Mouse (Mus musculus) limb, embryonic 11.5 days (tissue): Measurements from ENCODE around the gene Tor1a. TPM values are rescaled to one million over a fixed set of nuclear protein-coding genes. Genes with fewer than 3 reads are reported as not detected.

Experiments
- ATAC-seq: fragments of 200-750 bp; cut with Nextera tagmentation; 2 replicates; pipeline ENCODE4 v1.8.0; 2017; ENCODE audit warnings: low read depth; ENCODE audit not compliant: insufficient number of reproducible peaks, low FRiP score, low TSS enrichment
- DNase-seq: peaks from one replicate; pipeline ENCODE4 v3.0.0-alpha.2; 2015; ENCODE audit warnings: low spot score
- H3K27ac ChIP-seq: fragments of 300-500 bp; sonication (generic); replicated peaks from 2 replicates; pipeline ENCODE4 v1.5.1; 2014; ENCODE audit warnings: low read depth, mild to moderate bottlenecking, low read length
- H3K27me3 ChIP-seq: fragments of 300-500 bp; sonication (generic); 2 replicates; pipeline ENCODE4 v1.6.1; 2014; ENCODE audit warnings: mild to moderate bottlenecking, low read length, mixed read lengths; ENCODE audit not compliant: control insufficient read depth, insufficient read depth
- H3K36me3 ChIP-seq: fragments of 300-500 bp; sonication (generic); 2 replicates; pipeline ENCODE4 v1.6.1; 2014; ENCODE audit warnings: mild to moderate bottlenecking, low read length, moderate library complexity, mixed read lengths; ENCODE audit not compliant: control insufficient read depth, insufficient read depth
- H3K4me1 ChIP-seq: fragments of 300-500 bp; sonication (generic); 2 replicates; pipeline ENCODE4 v1.6.1; 2014; ENCODE audit warnings: low read length, mixed read lengths; ENCODE audit not compliant: control insufficient read depth, insufficient read depth
- H3K4me2 ChIP-seq: fragments of 300-500 bp; sonication (generic); 2 replicates; pipeline ENCODE4 v1.6.1; 2014; ENCODE audit warnings: low read depth, mild to moderate bottlenecking, moderate library complexity; ENCODE audit not compliant: severe bottlenecking
- H3K4me3 ChIP-seq: fragments of 300-500 bp; sonication (generic); 2 replicates; pipeline ENCODE4 v1.5.1; 2014; ENCODE audit warnings: low read depth, low read length
- H3K9ac ChIP-seq: fragments of 300-500 bp; sonication (generic); 2 replicates; pipeline ENCODE4 v1.6.1; 2014; ENCODE audit warnings: mild to moderate bottlenecking, low read length
- H3K9me3 ChIP-seq: fragments of 300-500 bp; sonication (generic); 2 replicates; pipeline ENCODE4 v1.6.1; 2016; ENCODE audit warnings: low read length; ENCODE audit not compliant: control insufficient read depth
- WGBS: fragments of 180-500 bp; shearing (Covaris S2); extraction: QIAGEN DNeasy Blood & Tissue Kit; methylation state at CpG from one replicate; pipeline ENCODE4 v1.1.7; 2014; 5-methylcytosine and 5-hydroxymethylcytosine counted together
- polyA plus RNA-seq: library from polyadenylated mRNA; unstranded; fragments of >200 nt; fragmentation: Nextera tagmentation; extraction: Ambion mirVana; gene quantifications from 2 replicates; pipeline ENCODE4 v1.2.1, GENCODE M21; 2014

Tor1a gene
- polyA plus RNA-seq: 77.7 and 83.5 TPM in 2 replicates

GRCm38 (mm10) chr2:30967352-30968327 is at the start of gene Tor1a:
TSS of gene Tor1a (minus strand) at chr2:30967933.
- DNase-seq: peak; percentile 92
- Histone ChIP-seq H3K4me2 (peak within 1 kb of the TSS; percentile 89), H3K9ac (peak within 1 kb of the TSS; percentile 89), H3K36me3 (peaks cover 15% of the 10 kb centered on the region), H3K27ac (no peak within 1 kb of the TSS; the same call in 1 of the 2 replicates), H3K4me1 (peaks cover 8% of the 10 kb centered on the region), H3K4me3 (peak within 1 kb of the TSS; percentile 98), H3K27me3 (no peaks in the 10 kb centered on the region), H3K9me3 (no peaks in the 10 kb centered on the region)
- ATAC-seq: peak; percentile 88
- WGBS: 2% methylated on average over 59 of the region's 59 CpGs

DNA sequence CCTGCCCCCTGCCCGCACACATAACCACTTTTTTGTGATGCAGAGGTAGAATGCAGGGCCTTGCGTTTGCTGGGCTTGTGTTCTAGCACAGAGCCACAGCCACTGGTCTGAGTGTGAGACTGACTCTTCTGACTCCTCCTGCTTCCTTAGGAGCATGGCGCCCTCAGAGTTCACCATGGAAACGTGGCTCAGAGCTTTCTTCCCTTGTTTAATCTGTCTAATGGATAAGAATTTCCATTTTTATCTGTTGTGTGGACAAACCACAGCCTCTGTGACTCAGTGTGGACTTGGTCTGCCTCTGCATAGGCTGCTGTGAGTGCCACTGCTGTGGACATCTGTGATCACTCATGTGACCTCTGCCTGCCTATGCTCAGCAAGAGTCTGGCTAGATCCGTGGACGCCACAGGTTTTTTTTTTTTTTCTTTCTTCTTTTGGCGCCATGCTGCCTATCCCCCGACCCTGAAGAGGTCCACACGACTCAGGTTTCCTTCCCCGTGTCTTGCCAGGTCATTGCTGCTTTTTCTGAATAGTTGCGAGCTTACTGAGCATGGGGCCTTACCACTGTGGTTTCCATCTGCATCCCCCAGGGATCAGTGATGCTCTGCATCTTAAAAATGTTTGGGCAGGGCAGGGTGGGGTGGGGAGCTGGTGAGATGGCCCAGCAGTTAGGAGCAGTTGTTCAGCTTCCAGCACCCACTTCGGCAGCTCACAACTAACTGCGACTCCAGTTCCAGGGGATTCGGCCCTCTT is 45.8 kb upstream of the Tor1a start:
- H3K27ac ChIP-seq: no peak overlapping the region
- ATAC-seq (no peak), DNase-seq (no peak)
- H3K4me3 ChIP-seq: no peak overlapping the region
- H3K9me3 ChIP-seq: no peaks in the 10 kb centered on the region
- H3K36me3 ChIP-seq: peaks cover 3% of the 10 kb centered on the region; the same call in 1 of the 2 replicates
- 76% methylated on average over 14 of the region's 14 CpGs for WGBS
- H3K4me1 ChIP-seq: no peaks in the 10 kb centered on the region
- no peak overlapping the region for H3K4me2 ChIP-seq
- H3K27me3 ChIP-seq: no peaks in the 10 kb centered on the region
- no peak overlapping the region for H3K9ac ChIP-seq

DNA sequence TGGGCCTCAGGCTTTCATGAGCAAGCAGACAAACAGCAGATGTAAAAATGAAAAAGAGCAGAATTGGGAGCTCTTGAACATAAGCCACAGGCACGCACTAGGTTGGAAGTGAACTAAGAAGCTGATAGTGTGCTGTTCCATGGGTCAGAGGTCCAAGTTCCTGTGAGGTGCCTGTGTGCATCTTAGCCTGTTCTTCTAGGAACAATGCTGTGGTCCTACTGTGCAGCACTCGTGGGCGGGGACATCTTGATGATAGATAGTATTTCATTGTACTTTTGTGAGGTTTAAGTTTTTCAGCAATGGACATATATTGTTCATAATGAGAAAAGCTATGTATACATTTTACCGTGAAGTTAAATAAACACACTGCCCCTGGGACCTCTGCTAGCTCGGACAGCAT is 39.5 kb upstream of the Tor1a start:
- Histone ChIP-seq H3K27ac (no peak overlapping the region), H3K27me3 (no peaks in the 10 kb centered on the region), H3K4me2 (no peak overlapping the region), H3K4me3 (no peak overlapping the region), H3K36me3 (peaks cover 2% of the 10 kb centered on the region), H3K4me1 (no peaks in the 10 kb centered on the region), H3K9ac (no peak overlapping the region), H3K9me3 (no peaks in the 10 kb centered on the region)
- ATAC-seq: no peak
- 91% methylated on average over 5 of the region's 5 CpGs for WGBS
- no peak for DNase-seq

GRCm38 (mm10) chr2:31006434-31006833 is 38.7 kb upstream of the Tor1a start:
- Histone ChIP-seq H3K9me3 (no peaks in the 10 kb centered on the region), H3K27ac (no peak overlapping the region), H3K4me3 (no peak overlapping the region), H3K27me3 (no peaks in the 10 kb centered on the region), H3K4me2 (no peak overlapping the region), H3K36me3 (peaks cover 2% of the 10 kb centered on the region), H3K9ac (no peak overlapping the region), H3K4me1 (no peaks in the 10 kb centered on the region)
- WGBS: 91% methylated on average over 5 of the region's 5 CpGs
- DNase-seq (no peak), ATAC-seq (no peak)

DNA sequence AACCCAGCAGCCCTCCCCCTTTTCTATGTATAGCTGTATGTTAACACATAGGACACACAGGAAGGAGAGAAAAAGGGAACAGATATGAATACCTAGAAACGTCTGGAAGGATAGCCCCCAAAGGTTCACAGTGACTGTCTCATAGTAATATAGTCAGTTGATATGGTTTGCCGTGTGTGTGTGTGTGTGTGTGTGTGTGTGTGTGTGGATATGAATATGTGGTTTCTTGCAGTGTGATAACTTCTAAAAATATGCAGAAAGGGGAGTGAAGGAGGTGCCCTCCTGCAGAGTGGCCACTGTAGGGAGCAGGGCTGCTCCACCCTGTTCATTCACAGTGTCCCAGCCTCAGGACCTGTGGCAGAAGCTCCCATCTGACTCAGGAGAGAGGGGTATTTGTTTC is 37.7 kb upstream of the Tor1a start:
- Histone ChIP-seq H3K4me2 (no peak overlapping the region), H3K9me3 (no peaks in the 10 kb centered on the region), H3K9ac (no peak overlapping the region), H3K27ac (no peak overlapping the region), H3K4me3 (no peak overlapping the region), H3K27me3 (no peaks in the 10 kb centered on the region), H3K36me3 (peaks cover 2% of the 10 kb centered on the region), H3K4me1 (no peaks in the 10 kb centered on the region)
- no peak for DNase-seq
- no peak for ATAC-seq
- WGBS: 86% methylated on average over 2 of the region's 2 CpGs

- no peaks in the 10 kb centered on the region for H3K27me3 ChIP-seq
- H3K9ac ChIP-seq: no peak overlapping the region
- no peak overlapping the region for H3K4me3 ChIP-seq
- WGBS: 93% methylated on average over 10 of the region's 10 CpGs
- ATAC-seq (no peak), DNase-seq (no peak)
- no peaks in the 10 kb centered on the region for H3K4me1 ChIP-seq
- no peaks in the 10 kb centered on the region for H3K9me3 ChIP-seq
- no peak overlapping the region for H3K4me2 ChIP-seq
- no peak overlapping the region for H3K27ac ChIP-seq
- peaks cover 2% of the 10 kb centered on the region; the same call in 1 of the 2 replicates for H3K36me3 ChIP-seq
These were observed 35.1 kb upstream of the Tor1a start for GRCm38 (mm10) chr2:31002857-31003256.

DNA sequence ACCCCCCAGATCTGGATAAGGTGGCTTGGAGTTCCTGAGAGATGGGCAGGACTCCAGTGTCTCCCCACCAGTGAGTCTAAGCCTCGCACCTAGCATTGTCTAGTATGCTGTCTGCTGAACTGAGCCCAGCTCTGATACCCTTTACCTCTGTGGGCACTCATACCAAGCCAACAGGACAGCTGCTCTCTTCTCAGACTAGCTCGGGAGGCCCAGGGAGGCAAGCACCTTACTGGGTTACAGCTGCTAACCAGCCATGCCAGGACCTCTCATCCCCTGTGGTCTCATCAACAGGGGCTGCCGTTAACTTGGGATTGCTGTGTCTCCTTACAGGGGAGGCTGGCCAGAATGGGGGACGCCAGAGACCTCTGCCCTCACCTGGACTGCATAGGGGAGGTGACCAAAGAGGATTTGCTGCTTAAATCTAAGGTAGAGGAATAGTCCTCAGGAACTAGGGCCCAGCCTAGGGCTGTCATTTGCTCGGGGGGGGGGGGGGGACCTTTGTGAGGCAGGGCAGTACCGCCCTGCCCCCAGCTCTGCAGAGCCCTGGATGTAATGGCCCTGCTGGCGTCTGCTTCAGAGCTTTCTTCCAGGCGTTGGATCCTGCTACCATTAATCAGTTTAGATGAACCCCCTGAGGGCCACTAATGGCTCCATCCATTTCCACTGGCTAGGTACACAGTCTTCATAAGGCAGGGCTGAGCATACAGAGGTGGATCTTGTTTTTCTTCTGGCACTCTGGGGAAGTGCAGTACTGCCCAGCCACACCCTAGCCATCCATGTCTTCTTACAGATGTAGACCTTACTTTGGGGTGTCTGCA is 30.9 kb upstream of the Tor1a start:
- 58% methylated on average over 7 of the region's 8 CpGs for WGBS
- Histone ChIP-seq H3K36me3 (no peaks in the 10 kb centered on the region), H3K4me2 (no peak overlapping the region), H3K27me3 (no peaks in the 10 kb centered on the region), H3K4me3 (no peak overlapping the region), H3K9ac (no peak overlapping the region), H3K27ac (no peak overlapping the region), H3K9me3 (no peaks in the 10 kb centered on the region), H3K4me1 (no peaks in the 10 kb centered on the region)
- ATAC-seq (no peak), DNase-seq (no peak)
